Mouse (Mus musculus): Measurements from ENCODE around the gene Mrc2. TPM values are rescaled to one million over a fixed set of nuclear protein-coding genes. Genes with fewer than 3 reads are reported as not detected.

Gene Mrc2
- polyA plus RNA-seq, 1 experiment from 2014 or later, result 8.0 TPM

Other genes starting within 250 kb of the Mrc2 start
- not detected in 2 replicates for gene Efcab3, start 229.1 kb upstream of the Mrc2 start, polyA plus RNA-seq (2015; fragmentation: Nextera tagmentation; extraction: Ambion mirVana)
- gene Mettl2, start 166.2 kb upstream of the Mrc2 start, polyA plus RNA-seq (2015; fragmentation: Nextera tagmentation; extraction: Ambion mirVana), result 21.8 and 25.6 TPM in 2 replicates
- not detected in 2 replicates for gene Gm10842, start 145.8 kb upstream of the Mrc2 start, polyA plus RNA-seq (2015; fragmentation: Nextera tagmentation; extraction: Ambion mirVana)
- 10.5 and 12.4 TPM in 2 replicates for gene Tlk2, start 113.8 kb upstream of the Mrc2 start, polyA plus RNA-seq (2015; fragmentation: Nextera tagmentation; extraction: Ambion mirVana)
- 0.16 TPM in 1 of 2 replicates, not detected in the other for gene March10, start 164.1 kb downstream of the Mrc2 start, polyA plus RNA-seq (2015; fragmentation: Nextera tagmentation; extraction: Ambion mirVana)